Mouse (Mus musculus) A20 (cell line): Measurements from ENCODE around the gene Lyrm4.

Source experiments
- DNase-seq: peaks from one replicate; pipeline ENCODE4 v3.0.0-alpha.2; 2011; ENCODE audit warnings: low read depth, low spot score

Lyrm4 gene

DNA sequence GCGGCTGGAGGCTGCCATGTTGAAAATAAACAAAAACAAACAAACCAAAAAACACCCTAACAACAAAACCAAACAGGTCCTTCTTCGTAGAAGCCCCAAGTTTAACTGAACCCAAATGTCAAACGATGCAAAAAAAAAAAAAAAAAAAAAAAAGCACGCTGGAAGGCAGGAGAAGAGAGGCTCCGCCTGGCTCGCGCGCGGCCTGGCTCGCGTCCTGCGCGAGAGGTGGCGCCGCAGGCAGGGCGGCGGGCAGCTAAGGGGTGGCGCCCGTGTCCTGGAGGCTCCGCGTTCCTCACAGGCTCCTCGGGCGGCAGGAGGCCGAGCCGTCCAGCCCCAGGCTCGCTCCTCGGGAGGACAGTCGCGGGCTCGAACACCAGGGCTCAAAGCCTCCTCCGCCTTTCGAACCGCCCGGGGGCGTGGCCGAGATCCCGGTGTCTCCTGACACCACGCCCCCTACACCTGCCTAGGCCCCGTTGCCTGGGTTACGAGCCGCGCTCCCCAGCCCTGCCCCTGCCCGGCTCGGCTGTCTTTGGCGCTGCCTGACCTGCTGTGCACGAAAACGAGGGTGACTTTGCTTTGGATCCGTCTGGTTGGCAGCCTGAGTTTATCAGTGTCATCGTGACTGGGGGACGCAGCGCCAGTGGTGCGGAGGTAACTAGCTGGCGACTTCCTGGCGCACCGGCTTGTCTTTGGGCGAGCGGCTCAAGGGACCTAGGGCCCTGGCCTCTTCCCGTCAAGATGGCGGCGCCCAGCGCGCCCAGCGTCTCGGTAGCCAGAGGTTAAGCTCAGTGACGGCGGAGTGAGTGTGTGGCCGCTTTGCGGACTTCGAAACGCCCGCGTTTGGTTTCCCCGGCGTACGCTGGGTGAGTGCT lies at the start of gene Lyrm4, which contains the start of gene Fars2:
Gene Lyrm4 (minus strand): TSS at position 384 of the 872 bp plus-strand sequence.
Gene Fars2 (plus strand): TSS at position 270 of the 872 bp plus-strand sequence.
- DNase-seq = peak; percentile 99

GRCm38 (mm10) chr13:36163898-36164297 lies 46.6 kb upstream of the Lyrm4 start:
- peak; percentile 57 for DNase-seq

DNA sequence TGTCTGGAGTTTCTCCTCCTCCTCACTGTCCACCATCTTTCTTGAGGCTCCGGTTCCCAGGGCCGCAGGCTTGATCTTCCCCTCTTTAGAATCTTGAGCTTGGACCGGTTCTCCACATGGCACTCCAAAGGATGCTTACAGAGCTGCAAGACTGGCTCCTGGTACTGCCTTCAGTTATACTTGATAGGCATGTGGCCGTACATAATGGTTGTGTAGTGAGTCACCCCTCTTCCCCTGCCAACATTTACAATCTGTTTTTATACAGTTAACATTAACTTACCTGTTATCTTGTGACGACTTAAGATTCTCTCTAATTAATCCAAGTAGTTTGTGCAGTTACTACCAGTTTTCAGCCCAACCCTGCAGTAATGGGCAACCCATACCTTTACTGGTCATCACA lies 46.1 kb upstream of the Lyrm4 start:
- DNase-seq = no peak

GRCm38 (mm10) chr13:36156340-36156931 lies 39.1 kb upstream of the Lyrm4 start:
- no peak for DNase-seq

GRCm38 (mm10) chr13:36152728-36153498 lies 35.6 kb upstream of the Lyrm4 start:
- no peak for DNase-seq

GRCm38 (mm10) chr13:36150272-36150671 lies 32.9 kb upstream of the Lyrm4 start:
- peak; percentile 84 for DNase-seq

DNA sequence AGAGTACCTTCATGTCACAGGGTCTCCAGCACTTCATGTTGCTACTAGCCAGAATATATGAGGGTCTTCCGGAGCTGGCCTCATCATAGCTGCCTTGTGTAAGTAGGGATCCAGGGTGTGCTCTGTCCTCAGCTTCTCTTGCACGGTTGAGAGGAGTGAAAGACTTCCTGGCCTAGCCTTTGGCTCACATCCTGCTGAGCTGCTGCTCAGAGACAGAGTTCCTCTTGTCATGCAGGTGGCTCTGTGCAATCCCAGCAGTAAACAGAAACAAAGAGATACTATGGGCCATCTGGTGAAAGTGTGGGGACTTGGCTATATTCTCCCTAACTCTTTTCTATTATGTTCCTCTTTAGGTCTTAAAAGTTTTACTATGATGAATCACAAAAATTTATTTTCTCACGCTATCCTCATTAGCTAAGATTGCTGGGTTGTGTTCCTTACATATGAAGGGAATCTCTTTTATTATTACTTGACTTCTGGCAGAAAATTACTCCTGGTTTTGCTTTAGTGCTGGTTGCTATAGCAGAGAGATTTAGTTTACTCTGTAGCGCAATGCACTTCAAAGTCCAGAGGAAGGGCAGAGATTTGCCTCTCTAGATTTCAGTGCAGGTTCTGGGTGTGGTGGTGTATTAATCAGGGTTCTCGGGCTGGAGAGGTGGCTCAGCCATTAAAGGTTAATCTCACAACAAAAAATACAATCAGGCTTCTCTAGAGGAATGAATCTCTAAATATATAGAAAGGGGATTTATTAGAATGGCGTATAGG lies 32.0 kb upstream of the Lyrm4 start:
- peak; percentile 87 for DNase-seq

- no peak for DNase-seq
Measured at GRCm38 (mm10) chr13:36145601-36146000, 28.3 kb upstream of the Lyrm4 start.

DNA sequence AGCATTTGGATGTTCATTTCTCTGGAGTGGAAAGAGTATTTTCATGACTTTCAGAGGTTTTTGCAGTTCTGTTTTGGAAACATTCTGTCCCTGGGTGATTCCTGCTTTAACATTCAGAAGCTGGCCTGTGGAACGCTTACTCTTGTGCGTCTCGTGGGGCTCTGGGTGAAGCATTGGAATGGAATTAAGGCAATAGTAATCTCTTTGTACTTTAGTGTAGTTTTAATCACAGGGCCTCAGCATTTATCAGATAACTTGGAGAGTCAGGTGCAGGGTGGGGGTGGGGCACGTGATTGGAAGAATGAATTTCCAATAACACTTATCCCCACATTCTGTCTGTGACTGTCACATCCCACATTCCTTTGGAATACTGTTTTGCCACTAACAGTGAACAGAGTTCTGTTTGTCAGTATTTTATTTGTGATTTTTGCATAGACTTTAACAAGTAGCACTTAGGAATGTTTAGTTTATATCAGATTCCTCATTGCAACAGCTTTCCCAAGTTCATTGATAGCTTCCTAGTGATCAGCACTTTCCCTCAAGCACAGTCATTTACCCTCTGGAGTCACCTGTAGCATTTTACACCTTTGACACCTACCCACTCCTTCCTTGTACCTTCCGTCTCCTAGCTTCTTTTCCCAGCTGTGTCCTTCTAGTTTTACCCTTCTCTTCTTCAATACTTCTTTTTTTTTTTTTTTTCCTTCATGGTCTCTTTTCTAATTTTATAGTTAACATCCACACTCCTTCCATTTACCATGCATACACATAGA lies 23.1 kb upstream of the Lyrm4 start:
- no peak for DNase-seq

DNA sequence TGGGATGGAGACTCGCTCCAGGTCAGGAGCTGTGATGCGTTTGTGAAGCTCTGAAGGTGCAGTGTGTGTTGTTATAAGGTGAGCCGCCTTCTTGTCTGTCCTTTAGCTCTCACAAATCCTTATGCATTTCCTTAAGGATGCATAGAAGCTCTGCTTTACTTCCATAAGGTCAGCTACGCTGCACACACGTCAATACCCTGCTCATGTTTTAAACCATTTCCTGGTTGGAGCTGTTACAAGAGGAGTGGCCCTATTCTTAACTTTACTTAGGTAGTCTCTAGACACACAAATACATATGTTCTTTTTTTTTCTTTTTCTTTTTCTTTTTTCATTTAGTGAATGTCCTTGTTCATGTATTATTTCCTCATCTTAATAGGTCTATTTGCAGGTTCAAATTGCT lies 22.4 kb upstream of the Lyrm4 start:
- DNase-seq = no peak

DNA sequence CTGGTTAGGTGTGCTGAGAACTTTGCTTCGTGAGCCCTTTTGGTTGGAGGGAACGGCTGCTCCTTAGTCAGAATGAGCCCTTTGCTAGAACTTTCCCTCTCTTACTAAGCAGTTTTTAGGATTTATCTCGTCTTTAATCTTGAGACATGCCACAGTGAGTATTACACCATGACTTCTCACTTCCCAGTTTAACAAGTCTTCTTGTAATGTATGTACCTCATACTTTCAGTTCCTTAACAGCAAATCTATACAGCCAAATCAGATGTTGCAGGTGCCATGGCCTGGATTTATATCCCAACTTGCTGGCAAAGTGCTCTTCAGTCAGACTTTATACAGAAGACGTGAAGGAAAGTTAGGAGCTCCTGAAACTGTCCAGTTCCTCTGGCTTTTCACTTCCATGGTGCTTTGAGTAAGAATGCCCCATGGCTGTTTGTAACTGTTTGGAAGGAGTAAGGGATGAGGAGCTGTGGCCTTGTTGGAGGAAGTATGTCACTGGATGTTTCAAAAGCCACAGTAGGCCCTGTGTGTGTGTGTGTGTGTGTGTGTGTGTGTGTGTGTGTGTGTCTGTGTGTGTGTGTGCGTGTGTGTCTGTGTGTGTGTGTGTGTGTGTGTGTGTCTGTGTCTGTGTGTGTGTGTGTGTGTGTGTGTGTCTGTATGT lies 14.8 kb upstream of the Lyrm4 start:
- peak; percentile 73 for DNase-seq

DNA sequence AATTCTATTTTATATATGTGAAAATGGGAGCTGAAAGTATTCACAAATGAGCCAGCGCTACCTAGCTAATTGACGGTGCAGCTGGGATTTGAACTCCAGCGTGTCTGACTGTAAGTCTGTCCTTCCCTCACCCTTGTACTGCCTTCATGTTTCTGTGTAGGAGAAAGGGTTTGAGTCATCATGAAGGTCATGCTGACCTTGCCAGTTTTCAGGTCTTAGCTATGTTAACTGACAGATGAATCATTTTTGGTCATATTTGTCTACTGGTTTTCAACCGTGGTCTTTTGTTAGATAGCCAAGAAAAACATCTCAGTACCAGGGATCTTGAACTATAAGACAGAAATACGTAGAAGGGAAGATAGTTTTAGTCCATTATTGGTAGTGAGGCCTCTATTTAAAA lies 14.1 kb upstream of the Lyrm4 start:
- no peak for DNase-seq

- DNase-seq = no peak
Measured at GRCm38 (mm10) chr13:36129360-36130054, 12.2 kb upstream of the Lyrm4 start.

DNA sequence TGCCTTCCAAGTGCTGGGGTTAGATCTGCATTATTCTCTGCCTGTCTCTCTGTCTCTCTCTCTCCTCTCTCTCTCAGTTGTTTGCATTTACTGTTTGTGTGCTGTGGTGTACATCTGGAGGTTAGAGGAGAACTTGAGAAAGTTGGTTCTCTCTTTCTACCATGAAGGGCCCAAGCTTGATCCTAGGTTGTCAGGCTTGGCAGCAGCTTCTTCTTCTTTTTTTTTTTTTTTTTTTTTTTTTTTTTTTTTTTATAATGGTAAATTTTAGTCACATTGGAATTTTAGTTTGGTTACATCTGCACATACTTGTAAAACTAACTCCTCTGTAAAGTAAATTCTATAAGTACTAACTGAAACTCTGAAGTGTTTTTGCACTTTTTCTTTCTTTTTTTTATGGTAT lies 3.3 kb upstream of the Lyrm4 start:
- no peak for DNase-seq

GRCm38 (mm10) chr13:36119684-36120083 lies 2.4 kb upstream of the Lyrm4 start:
- DNase-seq = peak; percentile 48

DNA sequence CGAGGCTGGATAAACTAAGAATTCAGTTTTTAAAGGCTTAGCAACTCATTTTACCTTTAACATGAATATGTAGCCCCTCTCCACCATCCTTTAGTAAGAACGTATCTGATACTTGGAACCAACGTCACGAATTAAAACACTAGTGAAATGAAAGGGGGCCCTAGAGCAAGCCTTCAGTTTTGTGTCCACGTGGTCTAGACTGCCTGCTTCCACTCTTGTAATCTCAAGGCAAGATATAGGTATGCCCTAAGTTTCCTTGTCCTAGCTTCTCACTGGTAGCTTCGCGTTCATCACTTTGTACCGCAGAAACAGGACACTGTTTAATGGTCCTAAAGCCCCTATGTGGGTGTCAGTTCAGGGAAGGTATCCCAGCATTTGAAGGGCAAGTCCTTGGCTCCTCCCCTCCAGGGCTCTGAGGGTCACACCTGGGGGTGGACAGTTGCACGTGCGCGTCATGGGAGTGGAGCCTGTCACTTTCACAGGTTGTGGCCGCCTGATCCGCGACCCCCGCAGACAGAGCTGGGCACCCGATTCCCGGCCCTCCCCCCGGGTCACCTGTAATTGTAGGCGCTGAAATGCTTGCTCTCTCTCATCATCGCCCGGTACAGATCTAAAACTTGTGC lies 695 bp downstream of the Lyrm4 start:
- peak; percentile 88 for DNase-seq

- no peak for DNase-seq
Measured at GRCm38 (mm10) chr13:36113181-36113580, 4.1 kb downstream of the Lyrm4 start.

DNA sequence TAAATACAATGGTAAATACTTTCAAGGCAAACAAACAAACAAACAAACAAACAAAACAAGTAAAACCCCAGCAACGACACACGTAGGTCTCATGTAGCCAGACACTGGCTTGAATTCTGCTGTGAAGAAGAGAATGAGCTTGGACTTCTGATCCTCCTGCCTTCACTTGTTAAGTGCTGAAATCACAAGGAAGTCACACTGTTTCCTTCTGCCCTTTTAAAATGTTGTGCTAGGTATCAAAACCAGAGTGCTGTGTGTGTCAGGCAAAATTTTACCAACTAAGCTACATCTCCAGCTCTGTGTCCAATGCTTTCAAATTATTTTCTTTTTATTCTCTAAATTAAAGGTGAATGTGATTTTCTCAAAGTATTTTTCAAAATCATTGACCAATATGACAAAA lies 6.0 kb downstream of the Lyrm4 start:
- no peak for DNase-seq

- no peak for DNase-seq
Measured at GRCm38 (mm10) chr13:36108528-36108927, 8.8 kb downstream of the Lyrm4 start.
